Mouse (Mus musculus): ENCODE results near the gene Ucn3.

Gene Ucn3

GRCm38 (mm10) chr13:3893126-3893734, 51.9 kb downstream of the Ucn3 start:
- DNase-seq (ENCODE audit: extremely low spot score, low spot score): peak; percentile 95

GRCm38 (mm10) chr13:3892601-3893000, 52.5 kb downstream of the Ucn3 start:
- DNase-seq (ENCODE audit: extremely low spot score, low spot score): no peak

- DNase-seq (ENCODE audit: extremely low spot score, low spot score): no peak
Observed at GRCm38 (mm10) chr13:3891479-3892087, 53.6 kb downstream of the Ucn3 start.
